Mouse (Mus musculus): ENCODE results near the gene Dzip1.

DNA sequence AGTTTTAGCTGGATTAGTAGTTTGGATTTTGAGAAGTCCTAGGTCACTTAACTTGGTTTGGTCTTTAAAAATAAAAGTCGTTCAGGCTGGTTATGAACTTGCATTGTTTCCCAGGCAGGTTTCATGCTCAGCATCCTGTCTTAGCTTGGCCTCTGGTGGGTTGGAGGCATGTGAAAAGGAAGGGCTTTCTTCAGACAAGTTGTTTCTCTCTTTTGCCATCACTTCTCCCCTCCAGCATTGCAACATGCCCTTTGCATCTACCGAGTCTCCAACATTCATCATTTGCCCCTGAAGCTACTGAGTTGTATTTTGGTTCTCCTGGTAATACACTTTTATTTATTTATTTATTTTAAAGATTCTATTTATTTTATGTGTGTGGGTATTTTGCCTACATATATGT lies 19.4 kb upstream of the Dzip1 start:
- TF ChIP-seq CTCF (IDR thresholded peaks at IDR 0.05; ENCODE audit: borderline replicate concordance, insufficient read depth, low read length) (no peak), POLR2A (IDR thresholded peaks at IDR 0.05; ENCODE audit: low read depth, low read length) (no peak)
